Mouse (Mus musculus): ENCODE data around the gene Gm853.

The Gm853 gene

DNA sequence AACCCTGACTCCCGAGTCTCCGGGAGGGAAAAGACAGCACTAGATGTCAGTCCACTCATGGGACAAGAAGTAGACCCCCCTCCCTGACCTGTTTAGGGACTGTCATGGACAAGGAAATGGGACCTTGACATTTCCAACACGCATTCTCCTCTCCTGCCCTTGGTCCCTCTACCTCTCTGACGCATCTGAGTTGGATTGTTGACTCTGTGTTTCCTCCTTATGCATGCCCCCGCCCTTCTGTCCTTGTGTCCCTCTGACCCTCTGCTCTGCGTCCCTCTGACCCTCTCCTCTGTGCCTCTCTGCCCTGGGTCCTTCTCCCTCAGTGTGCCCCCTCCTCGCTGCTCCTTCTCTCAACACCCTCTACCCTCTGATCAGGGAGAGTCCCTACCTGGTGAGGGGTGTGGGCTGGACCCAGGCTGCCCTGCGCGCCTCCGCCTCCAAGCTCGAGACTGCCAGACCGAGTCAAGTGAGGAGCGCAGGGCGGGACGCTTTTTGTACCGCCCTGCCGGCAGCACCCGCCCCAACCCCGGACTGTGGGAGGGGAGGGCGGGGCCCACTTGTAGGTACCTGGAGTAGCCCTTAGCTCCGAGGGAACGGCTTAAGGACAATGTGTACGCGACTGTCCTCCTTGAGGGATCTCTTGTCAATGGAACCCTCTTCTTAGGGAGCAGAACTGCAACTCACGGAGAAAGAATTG lies 47.7 kb downstream of the Gm853 start:
- peak; percentile 65 for DNase-seq (ENCODE audit: low read depth, low spot score)

GRCm38 (mm10) chr4:130173911-130174311 lies 48.3 kb downstream of the Gm853 start:
- peak; percentile 15 for DNase-seq (ENCODE audit: low read depth, low spot score)

- DNase-seq (ENCODE audit: low read depth, low spot score) = peak; percentile 69
These were observed 49.0 kb downstream of the Gm853 start for GRCm38 (mm10) chr4:130173060-130173822.

- no peak for DNase-seq (ENCODE audit: low read depth, low spot score)
These were observed 50.0 kb downstream of the Gm853 start for GRCm38 (mm10) chr4:130171951-130172765.

- no peak for DNase-seq (ENCODE audit: low read depth, low spot score)
These were observed 51.8 kb downstream of the Gm853 start for GRCm38 (mm10) chr4:130170362-130170761.

DNA sequence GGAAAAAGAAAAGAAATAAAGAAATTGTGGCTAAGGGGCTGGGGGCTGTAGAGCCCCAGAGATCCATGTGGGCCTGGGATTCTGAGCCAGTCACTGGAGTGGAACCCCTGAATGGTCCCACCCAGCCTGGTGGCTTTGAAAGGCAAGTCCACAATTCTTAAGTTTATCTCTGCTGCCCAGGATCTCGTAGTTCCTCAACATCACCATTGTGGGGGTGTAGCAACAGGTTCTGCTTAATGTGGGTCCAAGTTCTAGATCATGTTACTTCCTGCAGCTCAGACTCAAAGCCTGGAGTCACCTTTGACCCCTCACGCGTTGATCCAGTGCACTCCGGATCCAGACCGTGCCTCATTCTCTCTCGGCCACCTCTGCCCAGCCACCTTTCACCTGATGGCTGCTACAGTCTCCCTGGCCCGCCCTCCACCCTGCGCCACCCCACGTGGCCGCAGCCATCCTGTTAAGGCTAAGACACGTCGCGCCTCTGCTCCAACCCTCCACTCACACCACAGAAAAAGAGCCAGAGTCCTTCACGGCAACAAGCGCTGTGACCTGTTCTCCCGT lies 52.7 kb downstream of the Gm853 start:
- no peak for DNase-seq (ENCODE audit: low read depth, low spot score)

- DNase-seq (ENCODE audit: low read depth, low spot score) = no peak
These were observed 53.7 kb downstream of the Gm853 start for GRCm38 (mm10) chr4:130168280-130169183.

- DNase-seq (ENCODE audit: low read depth, low spot score) = no peak
These were observed 54.4 kb downstream of the Gm853 start for GRCm38 (mm10) chr4:130167814-130168213.

- DNase-seq (ENCODE audit: low read depth, low spot score) = no peak
These were observed 54.9 kb downstream of the Gm853 start for GRCm38 (mm10) chr4:130167321-130167720.

DNA sequence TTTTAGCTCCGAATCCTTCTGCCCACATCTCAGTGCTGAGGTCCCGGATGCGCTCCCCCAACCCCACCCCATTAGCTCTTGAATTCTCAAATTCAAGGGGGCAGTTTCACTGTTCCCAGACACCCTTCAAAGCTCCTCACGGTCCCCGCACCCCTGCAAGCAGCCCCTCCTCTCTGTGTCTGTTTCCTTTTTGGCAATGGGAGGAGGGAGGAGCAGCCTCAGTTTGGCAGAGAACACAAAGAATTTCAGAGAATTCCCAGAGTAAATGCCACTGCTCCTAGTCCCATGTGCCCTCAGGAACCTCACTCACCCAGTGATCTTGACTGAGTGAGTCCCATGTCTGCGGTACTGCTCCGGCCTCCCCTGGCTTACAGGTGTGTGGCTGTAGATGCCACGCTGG lies 55.6 kb downstream of the Gm853 start:
- no peak for DNase-seq (ENCODE audit: low read depth, low spot score)

DNA sequence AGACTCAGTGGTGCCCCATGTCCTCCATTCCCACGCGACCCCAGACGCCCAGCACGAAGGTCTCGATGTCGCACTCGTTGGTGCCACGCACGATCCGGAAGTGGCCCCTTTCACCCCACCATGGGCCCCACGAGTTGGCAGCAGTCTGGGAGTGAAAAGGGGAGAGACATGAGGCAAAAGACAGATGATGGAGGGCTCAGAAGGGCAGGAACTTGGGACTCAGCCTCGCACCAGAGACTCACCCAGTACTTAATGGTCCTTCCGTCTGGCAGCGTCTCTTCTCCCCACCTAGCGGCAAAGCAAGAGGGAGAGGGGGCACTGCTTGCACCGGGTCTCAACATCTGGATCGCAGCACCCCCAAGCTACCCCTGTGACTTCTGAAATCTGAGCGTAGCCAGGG lies 56.1 kb downstream of the Gm853 start:
- DNase-seq (ENCODE audit: low read depth, low spot score) = no peak

DNA sequence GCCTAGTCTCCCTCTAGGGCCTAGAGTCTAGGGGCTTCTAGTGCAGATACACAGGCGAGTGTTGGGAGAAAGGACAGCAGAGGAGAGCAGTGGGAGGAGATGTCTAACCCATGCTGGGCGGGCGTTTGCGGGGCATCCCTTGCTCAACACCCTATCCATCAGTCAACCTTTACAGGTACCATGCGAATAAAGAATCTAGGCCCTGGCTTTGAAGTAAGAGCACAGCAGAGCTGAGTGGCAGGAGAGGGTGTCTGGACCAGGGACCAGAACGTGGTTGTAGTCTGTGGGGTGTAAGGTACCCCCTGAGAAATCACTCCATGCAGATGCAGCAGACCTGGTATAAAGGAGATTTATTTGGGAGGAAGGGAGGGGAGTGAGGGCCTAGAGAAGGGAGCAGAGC lies 58.1 kb downstream of the Gm853 start:
- DNase-seq (ENCODE audit: low read depth, low spot score) = no peak

GRCm38 (mm10) chr4:130163391-130163861 lies 58.8 kb downstream of the Gm853 start:
- no peak for DNase-seq (ENCODE audit: low read depth, low spot score)

DNA sequence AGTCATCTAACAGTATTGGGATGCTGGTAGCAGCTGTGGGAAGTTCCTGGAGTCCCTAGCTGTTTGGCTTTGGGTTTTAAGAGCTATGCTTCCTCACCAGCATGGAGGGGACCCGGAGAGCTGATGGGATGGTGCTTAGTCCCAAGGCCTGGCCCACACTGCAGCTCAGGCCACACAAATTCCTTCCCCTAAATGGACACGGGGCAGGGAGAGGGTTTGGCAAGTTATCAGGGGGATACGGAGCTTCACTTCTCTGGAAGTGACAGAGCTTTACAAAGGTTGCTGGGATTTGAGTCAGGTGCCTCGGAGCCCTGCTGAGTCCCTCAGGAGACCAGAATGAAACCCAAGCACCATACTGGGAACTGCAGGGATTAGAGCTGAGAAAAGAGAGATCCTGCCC lies 60.9 kb downstream of the Gm853 start:
- DNase-seq (ENCODE audit: low read depth, low spot score) = no peak

All from c-Kit-negative CD71-positive TER-119-positive erythroid progenitor cells, embryonic 14.5 days (primary cell).